Mouse (Mus musculus): Measurements from ENCODE around the gene Fam208b. TPM values are rescaled to one million over a fixed set of nuclear protein-coding genes. Genes with fewer than 3 reads are reported as not detected.
"Not testable (repeated sequence)": the region's sequence is repeated elsewhere in the genome, so short reads cannot be mapped to it uniquely, and the experiment has no call there.

Fam208b gene
- total RNA-seq, 2 experiments from 2014 or later = 8.8 to 10.7 TPM

DNA sequence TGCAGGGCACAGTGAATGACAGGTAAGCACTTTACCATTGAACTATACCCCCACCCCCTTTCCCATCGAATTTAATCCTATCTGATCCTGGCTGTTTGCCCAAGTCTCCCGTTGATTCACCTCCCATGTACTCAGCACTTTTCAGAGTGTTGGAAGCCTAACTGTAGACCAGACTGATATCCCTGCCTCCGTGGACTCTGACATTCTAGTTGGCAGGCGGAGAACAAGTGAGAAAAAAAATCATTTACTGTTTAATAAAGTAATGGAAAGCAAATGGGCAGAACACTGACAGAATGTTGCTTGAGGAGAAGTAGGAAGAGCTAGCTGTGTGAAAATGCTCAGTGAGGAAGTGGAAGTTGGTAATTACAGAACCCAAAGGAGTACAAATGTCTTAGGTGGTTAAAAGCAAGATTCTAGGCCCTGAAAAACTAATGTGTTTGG, 85.3 kb downstream of the Fam208b start:
- DNase-seq = no peak

DNA sequence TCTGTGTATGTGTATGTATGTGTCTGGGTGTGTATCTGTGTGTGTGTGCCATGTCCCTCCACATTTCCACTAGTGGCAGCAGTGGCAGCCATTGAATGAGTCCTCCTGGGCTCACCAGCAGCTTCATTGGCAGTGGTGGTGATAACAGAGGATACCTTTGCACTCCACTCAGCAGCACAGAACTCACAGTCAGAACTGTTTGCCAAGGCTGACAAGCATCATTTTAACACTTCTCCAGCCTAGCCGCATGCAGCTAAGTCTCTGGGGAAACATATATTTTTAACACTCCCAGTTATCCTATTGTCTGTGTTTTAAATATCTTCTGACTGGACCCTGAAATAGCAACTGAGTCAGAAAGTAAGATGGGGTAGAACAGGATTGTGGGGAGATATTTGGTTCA, 87.0 kb downstream of the Fam208b start:
- intact Hi-C loops (cut with DNase I; ENCODE audit: low total_unique reads) = no loop called here
- DNase-seq = no peak

More for the DNA sequence above, 85.3 kb downstream of the Fam208b start:
- intact Hi-C loops (cut with DNase I; ENCODE audit: low total_unique reads) = no loop called here

DNA sequence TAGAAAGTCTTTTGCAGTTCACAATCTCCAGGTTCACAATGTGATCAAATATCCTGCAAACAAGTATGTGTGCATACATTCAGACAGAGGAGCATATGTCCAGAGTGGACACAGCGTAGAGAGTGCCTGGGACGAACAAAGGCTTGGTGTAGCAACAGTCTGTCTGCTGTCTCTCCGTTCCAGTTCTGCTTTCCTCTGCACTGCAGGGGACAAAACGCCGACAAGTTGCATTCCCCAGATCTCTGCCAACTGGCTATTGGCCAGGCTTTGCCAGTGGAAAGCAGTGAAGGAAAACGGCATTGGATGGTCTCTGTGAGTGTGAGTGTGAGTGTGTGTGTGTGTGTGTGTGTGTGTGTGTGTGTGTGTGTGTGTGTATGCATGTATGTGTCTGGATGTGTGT, 87.4 kb downstream of the Fam208b start:
- no peak for DNase-seq
- intact Hi-C loops (cut with DNase I; ENCODE audit: low total_unique reads) = no loop called here

DNA sequence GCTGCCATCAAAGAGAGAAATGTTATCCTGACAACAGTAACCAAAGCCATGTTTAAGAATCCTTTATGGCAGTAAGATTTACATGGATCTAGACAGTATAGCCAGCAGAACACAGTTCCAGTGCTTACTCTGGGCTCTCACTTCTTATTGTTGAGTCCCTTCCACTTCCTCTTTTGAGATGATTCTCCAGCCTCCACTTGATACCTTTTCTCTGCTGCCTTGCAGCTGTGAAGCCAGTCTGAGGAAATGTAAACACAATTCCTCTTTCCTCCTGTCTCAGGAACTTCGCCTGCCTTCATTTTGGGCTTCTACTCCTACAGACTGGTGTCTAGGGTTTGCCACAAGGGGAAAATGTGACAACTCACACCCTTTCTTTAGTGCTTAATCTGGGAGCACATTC, 90.9 kb downstream of the Fam208b start:
- DNase-seq; intact Hi-C loops (cut with DNase I; ENCODE audit: low total_unique reads): not testable (repeated sequence)

DNA sequence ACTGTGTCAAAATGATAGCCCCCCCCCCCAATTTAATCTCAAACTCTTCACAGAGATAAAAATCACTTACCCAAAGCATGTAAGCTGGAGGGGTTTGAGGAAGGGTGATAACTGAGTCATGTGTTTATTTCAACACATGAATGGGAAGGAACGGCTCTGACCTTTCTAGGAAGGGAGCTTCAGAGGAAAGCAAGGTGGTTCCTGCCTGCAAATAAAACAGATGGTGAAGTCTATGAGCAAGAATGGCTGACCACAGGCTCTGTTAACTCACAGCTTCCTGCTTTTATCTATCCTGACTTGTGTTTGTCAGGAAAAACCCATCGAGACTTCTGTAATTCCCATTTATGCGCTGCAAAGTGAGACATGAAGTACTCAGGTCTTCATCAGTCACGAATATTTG, 91.6 kb downstream of the Fam208b start:
- intact Hi-C loops (cut with DNase I; ENCODE audit: low total_unique reads); DNase-seq: not testable (repeated sequence)

Other genes starting within 250 kb of the Fam208b start
- 100 to 1,000 TPM; 164 to 171 TPM for gene Gdi2, start 73.0 kb downstream of the Fam208b start, total RNA-seq (2021)
- gene Asb13, start 22.9 kb upstream of the Fam208b start, total RNA-seq (2021) = 1 to 10 TPM; 5.4 to 6.5 TPM
- gene Calml3, start 193.2 kb upstream of the Fam208b start, total RNA-seq (2021) = not detected
- not detected for gene Calm4, start 226.6 kb upstream of the Fam208b start, total RNA-seq (2021)
- not detected for gene Calm5, start 243.1 kb upstream of the Fam208b start, total RNA-seq (2021)